Mouse (Mus musculus): ENCODE results near the gene Spata45.
A peak's percentile ranks its signal among the peaks of the same experiment; 100 is the strongest.

The Spata45 gene

DNA sequence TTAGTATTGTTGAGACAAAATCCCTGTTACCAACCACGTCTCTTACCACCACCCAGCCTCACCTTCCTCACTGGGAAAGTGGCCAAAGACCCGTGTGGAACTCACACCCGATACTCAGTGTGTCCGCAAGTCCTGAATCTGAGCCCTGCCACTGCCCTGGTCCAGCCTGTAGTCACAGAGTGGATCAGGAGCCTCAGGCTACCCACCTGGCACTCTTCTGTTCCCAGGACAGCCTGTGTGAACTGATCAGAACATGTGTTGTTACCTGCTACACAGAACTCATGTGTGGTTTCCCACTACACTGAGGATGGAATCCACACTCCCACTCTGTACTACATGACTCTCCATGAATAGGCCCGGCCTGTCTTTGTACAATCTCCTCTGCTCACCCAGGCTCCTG is 5.7 kb downstream of the Spata45 start:
- no peak for DNase-seq

DNA sequence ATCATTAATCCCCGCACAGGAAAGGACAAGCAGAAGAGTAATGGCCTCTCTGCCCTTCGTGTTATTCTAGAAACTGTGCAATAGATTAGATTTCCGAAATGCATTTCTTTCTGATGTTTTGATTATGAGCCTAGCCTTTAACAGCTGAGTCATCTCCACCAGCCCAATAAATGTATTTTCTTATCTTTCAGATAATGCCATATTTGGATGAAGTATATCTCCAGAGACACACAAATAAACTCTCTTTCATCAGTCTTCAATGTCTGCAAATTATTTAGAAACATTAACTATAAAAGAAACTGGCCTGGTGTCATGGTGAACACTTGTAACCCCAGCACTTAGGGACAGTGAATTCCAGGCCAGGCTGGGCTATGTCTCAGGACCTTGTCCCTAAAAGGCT is 6.2 kb downstream of the Spata45 start:
- DNase-seq, result no peak

- DNase-seq, result no peak
These were observed 8.8 kb downstream of the Spata45 start for GRCm38 (mm10) chr1:191045264-191045663.

DNA sequence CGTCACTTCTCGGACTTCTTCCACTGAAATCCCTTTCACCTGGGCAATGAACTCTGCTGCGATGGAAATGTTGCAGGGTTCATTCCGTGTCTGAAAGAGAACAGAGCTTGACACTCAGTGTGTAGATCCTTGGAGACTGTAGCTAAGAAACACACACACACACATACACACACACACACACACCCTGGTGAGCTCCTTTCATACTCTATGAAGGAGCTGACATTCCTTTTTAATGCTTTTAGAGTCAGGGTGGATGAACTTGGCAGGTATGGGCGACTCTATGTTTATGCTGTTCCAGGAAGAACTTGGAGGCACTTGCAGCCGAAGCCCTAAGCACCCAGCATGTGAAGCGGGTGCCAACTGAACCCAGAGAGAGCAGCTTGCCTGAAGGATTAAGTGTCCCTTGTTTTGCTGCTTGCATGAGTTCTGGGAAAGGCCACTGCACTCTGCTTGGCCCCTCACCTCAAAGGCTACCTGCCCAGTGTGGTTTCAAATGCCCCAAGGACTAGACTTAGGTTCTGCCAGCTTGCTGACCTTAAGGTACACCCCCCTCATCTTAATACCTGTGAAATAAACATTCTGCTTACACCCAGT is 9.9 kb downstream of the Spata45 start:
- no peak for DNase-seq

DNA sequence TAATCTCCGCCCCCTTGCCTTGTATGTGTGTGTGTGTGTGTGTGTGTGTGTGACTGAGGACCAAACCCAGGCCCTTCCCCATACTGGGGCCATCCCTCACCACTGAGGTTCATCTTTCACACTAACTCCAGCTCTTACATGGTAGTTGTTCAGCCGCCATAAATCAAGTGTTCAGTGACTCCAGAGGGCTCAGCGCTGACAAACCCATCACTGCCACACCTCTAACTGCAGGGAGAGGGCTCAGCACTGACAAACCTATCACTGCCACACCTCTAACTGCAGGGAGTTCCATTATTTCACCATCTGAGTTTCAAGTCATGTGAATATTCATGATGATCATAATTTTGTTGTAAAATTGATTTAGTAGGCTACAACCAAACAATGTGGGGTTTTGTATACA is 17.1 kb downstream of the Spata45 start:
- DNase-seq, result no peak

DNA sequence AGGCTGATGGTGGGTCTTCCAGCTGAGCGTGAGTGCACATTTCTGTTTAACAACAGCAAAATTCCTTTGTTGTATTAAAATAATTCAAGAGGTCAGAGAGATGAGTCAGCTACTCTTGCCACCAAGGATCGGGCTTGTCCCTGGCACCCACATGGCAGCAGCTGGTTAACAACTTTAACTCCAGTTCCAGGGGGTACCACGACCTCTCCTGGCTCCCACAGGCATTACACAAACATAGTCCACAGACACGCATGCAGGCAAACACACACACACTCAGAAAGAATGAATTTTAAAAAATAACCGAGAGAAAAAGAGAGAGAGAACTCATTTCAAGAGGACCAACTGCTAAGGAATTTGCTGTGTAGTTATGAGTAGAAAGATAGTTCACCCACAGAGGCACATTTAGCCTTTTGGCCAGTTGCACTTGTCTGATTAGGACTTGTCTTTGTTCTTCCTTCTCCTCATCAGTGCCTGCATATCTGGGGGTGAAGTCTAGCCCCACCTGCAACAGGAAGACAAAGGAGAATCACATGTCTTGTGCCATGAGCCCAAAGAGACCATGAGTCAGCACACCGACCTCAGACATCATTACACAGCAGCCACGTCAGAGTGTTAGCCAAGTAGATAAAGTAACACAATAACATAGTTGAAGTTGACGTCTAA is 18.6 kb downstream of the Spata45 start:
- no peak for DNase-seq

DNA sequence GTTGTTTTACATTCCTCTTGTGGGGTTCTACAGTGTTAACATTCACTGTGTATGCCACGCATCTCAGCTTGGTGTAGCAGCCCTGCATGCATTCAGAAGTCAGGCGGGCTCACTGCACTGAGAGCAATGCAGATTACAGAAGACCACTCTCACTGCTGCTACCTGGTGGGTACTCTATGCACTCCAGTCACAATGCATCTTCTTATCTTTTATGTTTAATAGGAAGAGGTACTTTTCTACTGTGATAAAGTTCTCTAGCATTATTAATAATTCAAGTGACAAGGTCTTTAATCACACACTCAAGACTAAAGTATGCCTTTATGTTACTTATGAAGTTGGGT is 19.1 kb downstream of the Spata45 start:
- no peak for DNase-seq

GRCm38 (mm10) chr1:191057461-191057860 is 21.0 kb downstream of the Spata45 start:
- DNase-seq, result no peak

- DNase-seq, result no peak
These were observed 25.9 kb downstream of the Spata45 start for GRCm38 (mm10) chr1:191062241-191062780.

GRCm38 (mm10) chr1:191062781-191063485 is 26.5 kb downstream of the Spata45 start, which contains the start of the genes Tatdn3 and Nsl1:
Gene Tatdn3 (minus strand): TSS chr1:191062932.
Gene Nsl1 (plus strand): TSS chr1:191063012.
- DNase-seq, result peak; percentile 93 to 95

GRCm38 (mm10) chr1:191063700-191064099 is 27.3 kb downstream of the Spata45 start:
- no peak for DNase-seq

DNA sequence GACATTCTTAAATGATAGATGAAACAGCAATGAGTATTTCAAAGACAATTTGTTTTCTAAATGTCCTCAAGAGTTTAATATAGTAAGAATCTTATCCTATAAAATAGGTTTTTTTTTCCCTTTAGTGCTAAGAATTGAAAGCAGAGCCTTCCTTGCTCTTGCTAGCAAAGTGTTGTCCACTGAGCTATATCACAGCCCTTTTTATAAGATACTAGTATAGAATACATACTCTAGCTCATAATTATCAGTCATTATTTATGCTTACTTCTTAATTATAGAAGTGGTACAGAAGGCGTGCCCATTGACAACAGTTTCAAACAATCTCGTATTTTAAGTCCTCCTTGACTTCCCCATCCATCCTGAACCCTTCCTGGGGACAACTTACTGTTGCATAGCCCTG is 28.1 kb downstream of the Spata45 start:
- no peak for DNase-seq

DNA sequence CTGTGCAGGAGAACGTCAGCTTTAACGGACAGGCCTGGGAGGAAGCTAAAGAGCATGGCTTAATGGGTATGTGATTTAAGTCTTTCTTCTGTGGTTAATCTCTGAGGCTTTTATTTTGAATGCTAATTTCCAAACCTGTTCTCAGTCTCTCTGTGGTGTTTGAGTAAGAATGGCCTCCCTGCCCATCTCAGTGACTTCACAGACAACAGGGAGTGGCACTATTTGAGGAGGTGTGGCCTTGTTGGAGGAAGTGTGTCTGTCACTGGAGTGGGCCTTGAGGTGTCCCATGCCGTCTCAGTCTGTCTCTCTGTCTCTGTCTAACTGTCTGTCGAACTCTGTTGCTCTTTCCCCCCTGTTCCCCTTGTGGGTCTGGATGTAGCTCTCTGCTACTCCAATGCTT is 28.7 kb downstream of the Spata45 start:
- DNase-seq, result no peak

DNA sequence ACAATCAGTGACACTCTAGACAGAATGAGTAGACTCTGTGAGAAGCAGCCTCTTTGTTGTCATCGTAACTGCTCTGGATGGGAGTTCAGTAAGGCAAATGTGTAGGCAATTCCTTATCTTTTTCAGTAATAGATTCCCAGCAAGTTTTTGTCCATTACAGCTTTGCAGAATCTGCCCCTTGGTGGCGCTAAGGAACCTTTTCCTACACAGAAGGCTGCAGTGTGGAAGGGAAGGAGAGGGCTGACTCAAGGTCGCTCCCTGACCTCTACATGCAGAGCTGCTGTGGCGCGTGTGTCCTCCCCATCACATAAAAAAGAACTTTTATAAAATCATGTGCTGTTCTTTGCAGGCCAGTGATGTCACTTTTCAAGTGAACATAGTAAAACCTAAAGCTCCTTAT is 31.9 kb downstream of the Spata45 start:
- DNase-seq, result no peak

- DNase-seq, result no peak
These were observed 33.8 kb downstream of the Spata45 start for GRCm38 (mm10) chr1:191070259-191070658.

DNA sequence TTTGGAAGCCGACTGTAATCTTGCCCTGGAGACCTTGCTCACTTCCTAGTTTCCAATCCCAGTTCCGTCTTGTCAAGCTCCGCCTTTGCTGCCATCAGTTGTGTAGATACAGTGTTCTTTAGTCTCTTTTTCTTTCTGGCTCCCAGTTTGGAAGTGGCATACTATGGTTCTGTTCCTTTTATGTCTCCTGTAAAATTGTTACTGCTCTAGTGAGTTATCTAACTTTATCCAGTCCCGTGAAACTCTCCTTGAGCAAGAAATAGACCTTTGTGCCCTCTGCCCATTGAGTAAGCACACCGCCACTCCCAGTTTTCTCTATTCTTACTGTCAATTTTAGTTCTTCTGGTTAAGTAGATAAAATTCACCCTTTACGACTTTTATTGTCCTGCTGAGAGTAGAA is 35.2 kb downstream of the Spata45 start:
- no peak for DNase-seq

- DNase-seq, result no peak
These were observed 36.0 kb downstream of the Spata45 start for GRCm38 (mm10) chr1:191072329-191072913.

- DNase-seq, result peak; percentile 64 to 67
These were observed 36.6 kb downstream of the Spata45 start for GRCm38 (mm10) chr1:191073001-191073400.

DNA sequence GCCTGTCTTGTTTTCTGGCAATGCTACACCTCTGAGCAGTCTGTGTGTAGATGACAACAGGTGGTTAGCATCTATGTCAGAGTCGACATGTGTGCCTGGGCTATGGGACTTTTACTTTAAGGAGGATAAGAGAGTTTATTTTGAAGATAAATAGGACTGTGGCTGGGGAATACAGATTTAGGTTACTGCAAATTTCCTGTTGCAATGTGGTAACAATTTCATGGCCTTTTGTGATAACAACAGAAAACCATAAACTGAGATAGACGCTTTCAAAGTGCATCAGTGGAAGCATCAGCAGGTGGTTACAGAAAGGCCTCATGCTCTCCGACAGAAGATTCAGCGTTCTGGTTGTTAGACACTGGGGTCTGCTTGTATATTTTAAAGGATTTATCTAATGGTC is 37.0 kb downstream of the Spata45 start:
- no peak for DNase-seq

DNA sequence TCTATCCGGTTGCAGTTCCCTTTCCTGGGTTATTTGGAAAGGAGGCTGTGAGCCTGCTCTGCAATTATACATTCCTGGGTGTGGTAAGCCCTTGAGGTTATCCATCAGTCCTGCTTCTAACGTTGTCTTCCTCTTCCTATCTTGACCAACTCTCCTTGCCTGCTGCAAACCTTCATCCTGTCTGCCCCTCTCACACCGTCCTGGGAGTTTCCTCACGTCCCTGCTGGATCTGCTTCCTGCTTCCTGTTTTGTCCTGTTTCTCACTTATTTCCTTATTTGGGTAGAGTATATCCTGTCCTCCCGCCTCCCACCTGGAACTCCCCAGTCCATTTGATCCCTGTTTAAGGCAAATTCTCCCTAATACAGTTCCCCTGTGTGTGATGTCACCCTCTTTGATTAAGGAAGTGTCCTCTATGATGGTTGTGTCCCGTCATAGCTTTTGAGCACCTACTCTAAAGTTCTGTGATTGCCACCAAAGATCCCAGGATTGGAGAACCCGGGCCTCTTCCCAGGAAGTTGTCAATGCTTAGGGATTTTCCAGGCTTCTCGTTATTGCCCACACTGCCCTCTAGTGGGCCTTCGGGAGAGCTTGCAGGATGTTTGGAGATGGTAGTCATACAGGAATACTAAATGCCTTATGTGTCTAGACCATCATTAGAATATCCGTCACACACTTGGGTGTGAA is 38.9 kb downstream of the Spata45 start:
- peak; percentile 55 to 72 for DNase-seq

DNA sequence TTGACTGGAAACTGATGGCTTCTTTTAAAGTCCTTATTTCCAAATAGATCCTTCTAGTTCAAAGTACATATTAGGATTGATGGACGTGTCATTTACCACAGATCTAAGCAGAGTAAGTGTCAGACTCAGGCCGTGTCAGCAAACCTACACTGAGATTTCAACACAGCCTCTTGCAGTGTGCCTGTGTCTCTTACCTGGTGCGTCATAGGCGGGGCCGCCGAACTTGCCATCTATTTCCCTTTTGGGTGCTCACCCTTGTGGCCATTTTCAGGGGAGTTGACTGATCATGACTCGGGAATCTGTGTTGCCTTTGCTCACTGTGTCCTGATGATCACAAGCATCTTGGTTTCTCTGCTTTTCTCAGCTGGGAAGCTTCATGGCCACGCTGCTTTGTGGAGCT is 46.8 kb downstream of the Spata45 start:
- DNase-seq, result no peak

- peak in 1 of 2 experiments; percentile 72 for DNase-seq
These were observed 48.6 kb downstream of the Spata45 start for GRCm38 (mm10) chr1:191084951-191085559.

GRCm38 (mm10) chr1:191085597-191085996 is 49.2 kb downstream of the Spata45 start:
- peak; percentile 34 to 46 for DNase-seq

All from lung, postnatal 4 days (tissue).